Mouse (Mus musculus) neural tube, embryonic 14.5 days (tissue): ENCODE data around the gene Copa. TPM values are rescaled to one million over a fixed set of nuclear protein-coding genes. Genes with fewer than 3 reads are reported as not detected.

Source experiments
- ATAC-seq: fragments of 200-750 bp; cut with Nextera tagmentation; 2 replicates; pipeline ENCODE4 v1.8.0; 2017; ENCODE audit warnings: low read depth, mild to moderate bottlenecking, moderate TSS enrichment, moderate library complexity
- H3K27ac ChIP-seq: fragments of 300-500 bp; sonication (generic); 2 replicates; pipeline ENCODE4 v1.5.1; 2014; ENCODE audit warnings: low read depth, mild to moderate bottlenecking, control low read depth, low read length, moderate library complexity, mixed read lengths
- H3K27me3 ChIP-seq: fragments of 300-500 bp; sonication (generic); 2 replicates; pipeline ENCODE4 v1.6.1; 2014; ENCODE audit warnings: low read length; ENCODE audit not compliant: control insufficient read depth, insufficient read depth
- H3K36me3 ChIP-seq: fragments of 300-500 bp; sonication (generic); 2 replicates; pipeline ENCODE4 v1.6.1; 2014; ENCODE audit warnings: low read length, mixed read lengths; ENCODE audit not compliant: control insufficient read depth, insufficient read depth
- H3K4me1 ChIP-seq: fragments of 300-500 bp; sonication (generic); 2 replicates; pipeline ENCODE4 v1.6.1; 2014; ENCODE audit warnings: low read length; ENCODE audit not compliant: control insufficient read depth, insufficient read depth
- H3K4me2 ChIP-seq: fragments of 300-500 bp; sonication (generic); 2 replicates; pipeline ENCODE4 v1.6.1; 2014; ENCODE audit warnings: mild to moderate bottlenecking, low read depth, low read length, control low read depth
- H3K4me3 ChIP-seq: fragments of 300-500 bp; sonication (generic); 2 replicates; pipeline ENCODE4 v1.5.1; 2014; ENCODE audit warnings: low read depth, low read length, control low read depth, mixed read lengths
- H3K9ac ChIP-seq: fragments of 300-500 bp; sonication (generic); replicated peaks from 2 replicates; pipeline ENCODE4 v1.6.1; 2014; ENCODE audit warnings: low read depth, mild to moderate bottlenecking, control low read depth, low read length, mixed read lengths
- H3K9me3 ChIP-seq: fragments of 300-500 bp; sonication (generic); 2 replicates; pipeline ENCODE4 v1.6.1; 2016; ENCODE audit warnings: low read length; ENCODE audit not compliant: control insufficient read depth
- WGBS: fragments of 180-500 bp; shearing (Covaris S2); extraction: QIAGEN DNeasy Blood & Tissue Kit; methylation state at CpG from one replicate; pipeline ENCODE4 v1.1.7; 2014; 5-methylcytosine and 5-hydroxymethylcytosine counted together
- polyA plus RNA-seq: library from polyadenylated mRNA; unstranded; fragments of >200 nt; fragmentation: Nextera tagmentation; extraction: Ambion mirVana; gene quantifications from 2 replicates; pipeline ENCODE4 v1.2.1, GENCODE M21; 2014

Gene Copa
- 140 and 206 TPM in 2 replicates for polyA plus RNA-seq

GRCm38 (mm10) chr1:172082101-172082898 lies at the start of gene Copa, which contains the start of gene Ncstn:
Gene Copa (plus strand): TSS chr1:172082529.
Gene Ncstn (minus strand): TSS chr1:172082795.
- Histone ChIP-seq H3K27me3 (no peaks in the 10 kb centered on the region), H3K4me1 (peaks cover 11% of the 10 kb centered on the region; the same call in 1 of the 2 replicates), H3K36me3 (peaks cover 15% of the 10 kb centered on the region), H3K4me2 (peak within 1 kb of the TSS; percentile 68), H3K4me3 (peak within 1 kb of the TSS; percentile 65), H3K27ac (peak within 1 kb of the TSS; percentile 58), H3K9ac (peak within 1 kb of the TSS; percentile 70), H3K9me3 (no peaks in the 10 kb centered on the region)
- peak; percentile 98 for ATAC-seq
- under 1% methylated on average over 40 of the region's 40 CpGs for WGBS

GRCm38 (mm10) chr1:172046410-172046809 lies 35.9 kb upstream of the Copa start:
- Histone ChIP-seq H3K4me2 (no peak overlapping the region), H3K36me3 (no peaks in the 10 kb centered on the region), H3K4me1 (peaks cover 20% of the 10 kb centered on the region), H3K4me3 (no peak overlapping the region), H3K9ac (no peak overlapping the region), H3K27ac (no peak overlapping the region), H3K9me3 (no peaks in the 10 kb centered on the region), H3K27me3 (no peaks in the 10 kb centered on the region)
- no peak for ATAC-seq
- WGBS: 77% methylated on average over 8 of the region's 8 CpGs

- Histone ChIP-seq H3K27ac (no peak overlapping the region), H3K4me3 (no peak overlapping the region), H3K36me3 (no peaks in the 10 kb centered on the region), H3K4me1 (peaks cover 20% of the 10 kb centered on the region), H3K27me3 (no peaks in the 10 kb centered on the region), H3K4me2 (no peak overlapping the region; the same call in 1 of the 2 replicates), H3K9me3 (no peaks in the 10 kb centered on the region), H3K9ac (no peak overlapping the region)
- WGBS: 8% methylated on average over 5 of the region's 5 CpGs
- peak; percentile 16; the same call in 1 of the 2 replicates for ATAC-seq
Measured at GRCm38 (mm10) chr1:172046938-172047337, 35.4 kb upstream of the Copa start.

- H3K9ac ChIP-seq: 0 out of 2 replicates have a peak overlapping the region, but pooled peaks have one; percentile 28
- WGBS: 6% methylated on average over 6 of the region's 6 CpGs
- H3K27me3 ChIP-seq: no peaks in the 10 kb centered on the region
- H3K4me2 ChIP-seq: peak overlapping the region; percentile 21
- no peaks in the 10 kb centered on the region for H3K36me3 ChIP-seq
- H3K27ac ChIP-seq: peak overlapping the region; percentile 91
- H3K4me3 ChIP-seq: no peak overlapping the region
- peak; percentile 83 for ATAC-seq
- H3K4me1 ChIP-seq: peaks cover 27% of the 10 kb centered on the region
- H3K9me3 ChIP-seq: no peaks in the 10 kb centered on the region
Measured at GRCm38 (mm10) chr1:172048241-172048734, 34.0 kb upstream of the Copa start.

- peak overlapping the region; percentile 27; the same call in 1 of the 2 replicates for H3K4me2 ChIP-seq
- H3K36me3 ChIP-seq: no peaks in the 10 kb centered on the region
- H3K27me3 ChIP-seq: no peaks in the 10 kb centered on the region
- peak; percentile 28 for ATAC-seq
- 0 out of 2 replicates have a peak overlapping the region, but pooled peaks have one; percentile 7 for H3K9ac ChIP-seq
- WGBS: 8% methylated on average over 12 of the region's 13 CpGs
- H3K27ac ChIP-seq: peak overlapping the region; percentile 91
- H3K4me1 ChIP-seq: peaks cover 31% of the 10 kb centered on the region
- no peaks in the 10 kb centered on the region for H3K9me3 ChIP-seq
- no peak overlapping the region for H3K4me3 ChIP-seq
Measured at GRCm38 (mm10) chr1:172049131-172049782, 33.1 kb upstream of the Copa start.

GRCm38 (mm10) chr1:172052766-172053279 lies 29.5 kb upstream of the Copa start:
- Histone ChIP-seq H3K4me1 (peaks cover 29% of the 10 kb centered on the region), H3K36me3 (no peaks in the 10 kb centered on the region), H3K9ac (0 out of 2 replicates have a peak overlapping the region, but pooled peaks have one; percentile 29), H3K9me3 (no peaks in the 10 kb centered on the region), H3K4me3 (0 out of 2 replicates have a peak overlapping the region, but pooled peaks have one; percentile 8), H3K27me3 (no peaks in the 10 kb centered on the region), H3K4me2 (peak overlapping the region; percentile 70), H3K27ac (peak overlapping the region; percentile 28; the same call in 1 of the 2 replicates)
- WGBS: 15% methylated on average over 10 of the region's 10 CpGs
- no peak for ATAC-seq

GRCm38 (mm10) chr1:172053541-172054440 lies 28.5 kb upstream of the Copa start:
- WGBS: 3% methylated on average over 42 of the region's 42 CpGs
- Histone ChIP-seq H3K27ac (no peak overlapping the region), H3K4me2 (peak overlapping the region; percentile 70), H3K4me1 (peaks cover 21% of the 10 kb centered on the region), H3K4me3 (peak overlapping the region; percentile 36), H3K9ac (peak overlapping the region; percentile 46), H3K36me3 (no peaks in the 10 kb centered on the region), H3K9me3 (no peaks in the 10 kb centered on the region), H3K27me3 (no peaks in the 10 kb centered on the region)
- peak; percentile 25; the same call in 1 of the 2 replicates for ATAC-seq

- peak overlapping the region; percentile 29 for H3K4me2 ChIP-seq
- peak overlapping the region; percentile 23 for H3K4me3 ChIP-seq
- H3K9me3 ChIP-seq: no peaks in the 10 kb centered on the region
- H3K4me1 ChIP-seq: peaks cover 17% of the 10 kb centered on the region
- ATAC-seq: no peak
- no peaks in the 10 kb centered on the region for H3K36me3 ChIP-seq
- no peak overlapping the region for H3K27ac ChIP-seq
- H3K27me3 ChIP-seq: no peaks in the 10 kb centered on the region
- peak overlapping the region; percentile 8; the same call in 1 of the 2 replicates for H3K9ac ChIP-seq
- WGBS: 63% methylated on average over 4 of the region's 4 CpGs
Measured at GRCm38 (mm10) chr1:172056251-172056650, 26.1 kb upstream of the Copa start.
